Mouse (Mus musculus): ENCODE measurements around the gene Dolpp1. TPM values are rescaled to one million over a fixed set of nuclear protein-coding genes. Genes with fewer than 3 reads are reported as not detected.

Gene Dolpp1
- polyA plus RNA-seq (2012; rRNA removed) = 31.9 and 49.0 TPM in 2 replicates

GRCm38 (mm10) chr2:30392114-30392576 is at the start of gene Dolpp1:
Gene Dolpp1 (plus strand): TSS chr2:30392254.

DNA sequence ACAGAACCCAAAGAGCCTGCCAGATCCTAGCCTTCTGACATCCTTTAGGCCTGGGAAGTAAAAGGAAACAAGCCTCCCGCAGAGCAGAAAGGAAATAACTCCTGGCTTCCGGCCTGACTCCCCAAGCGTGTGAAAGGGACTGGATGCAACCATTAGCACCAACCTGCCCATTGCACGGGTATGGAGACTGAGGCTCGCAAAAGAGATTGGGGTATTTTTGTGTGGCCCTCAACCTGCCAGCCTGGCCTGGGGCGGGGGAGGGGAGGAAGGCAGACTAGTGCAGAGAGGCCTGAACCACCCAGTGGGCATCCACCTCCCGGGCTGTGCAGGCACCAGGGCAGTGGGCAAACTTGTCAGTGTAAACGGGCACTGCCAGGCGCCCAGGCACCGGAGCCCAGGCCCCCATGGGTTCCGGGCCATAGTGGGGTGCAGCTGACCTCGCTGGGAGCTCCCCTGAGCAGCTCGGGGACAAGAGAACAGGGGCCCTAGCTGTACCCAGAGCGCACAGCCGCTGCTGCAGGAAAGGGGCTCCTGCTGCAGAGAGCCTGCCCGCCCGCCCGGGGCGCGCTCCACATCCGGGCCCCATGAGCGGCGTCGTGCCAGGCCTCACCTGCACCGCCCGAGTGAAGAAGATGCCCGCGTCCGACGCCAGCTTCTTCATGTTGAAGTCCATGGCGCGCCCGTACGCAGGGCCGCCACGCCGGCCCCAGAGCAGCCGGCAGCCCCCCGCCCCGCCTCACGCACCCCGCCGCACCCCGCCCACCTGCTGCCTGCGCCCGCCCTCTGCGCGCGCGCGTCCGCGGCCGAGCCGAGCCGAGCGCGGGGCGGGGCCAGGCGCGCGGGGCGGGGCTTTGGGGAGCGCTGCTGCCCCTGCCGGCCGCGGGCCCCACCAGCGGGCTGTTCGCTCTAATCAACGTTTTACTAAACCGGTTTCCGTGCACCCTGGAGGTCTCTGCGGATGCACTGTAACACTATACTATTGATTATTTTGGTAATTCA is 33.2 kb upstream of the Dolpp1 start, which contains the start of gene Sh3glb2:
Gene Sh3glb2, minus strand, starts transcription at position 805 of the 999 bp plus-strand sequence.

DNA sequence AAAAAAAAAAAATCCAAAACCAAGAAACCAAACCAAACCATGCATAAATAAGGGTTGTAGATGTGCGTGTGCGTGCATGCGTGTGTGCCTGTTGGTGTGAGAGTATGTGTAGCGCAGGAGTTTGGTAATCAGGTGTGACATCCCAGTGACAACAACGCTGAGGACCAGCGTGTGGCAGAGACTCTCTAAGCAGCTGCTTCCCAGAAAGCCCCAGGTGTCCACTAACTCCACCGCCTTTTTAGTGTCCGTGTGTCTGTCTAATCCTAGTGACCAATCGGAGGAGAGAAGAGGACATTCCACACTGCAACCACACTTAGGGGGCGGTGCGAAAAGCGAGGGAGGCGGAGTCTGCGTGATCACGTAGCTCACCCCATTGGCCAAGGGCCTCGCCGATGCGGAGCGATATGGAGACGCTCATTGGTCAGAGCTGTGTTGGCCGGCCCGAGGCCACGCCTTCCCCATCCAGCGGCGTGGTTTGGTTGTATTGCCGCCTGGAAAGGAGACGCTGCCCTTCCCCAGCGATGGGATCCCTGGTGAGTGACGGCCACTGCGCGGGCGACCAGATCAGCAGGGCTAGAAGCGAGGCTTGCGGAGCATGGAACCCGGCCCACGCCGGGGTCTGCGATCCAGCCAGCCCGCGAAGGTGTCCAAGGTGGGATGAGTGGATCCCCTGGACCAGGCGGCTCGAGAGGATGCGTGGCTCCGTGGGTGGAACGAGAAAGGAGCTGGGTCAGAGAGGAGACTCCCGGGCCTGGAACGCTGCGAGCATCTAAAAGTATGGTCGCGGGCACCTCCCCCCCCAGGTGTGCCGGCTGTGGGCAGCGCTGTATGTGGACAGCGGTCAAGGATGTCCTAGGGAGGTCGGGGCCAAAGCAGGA is 28.0 kb upstream of the Dolpp1 start, which contains the start of gene Miga2:
Gene Miga2, plus strand, starts transcription at position 461 of the 878 bp plus-strand sequence.

GRCm38 (mm10) chr2:30415157-30415935 is 23.3 kb downstream of the Dolpp1 start, which contains the start of gene Crat:
Gene Crat (minus strand): TSS chr2:30415813.

DNA sequence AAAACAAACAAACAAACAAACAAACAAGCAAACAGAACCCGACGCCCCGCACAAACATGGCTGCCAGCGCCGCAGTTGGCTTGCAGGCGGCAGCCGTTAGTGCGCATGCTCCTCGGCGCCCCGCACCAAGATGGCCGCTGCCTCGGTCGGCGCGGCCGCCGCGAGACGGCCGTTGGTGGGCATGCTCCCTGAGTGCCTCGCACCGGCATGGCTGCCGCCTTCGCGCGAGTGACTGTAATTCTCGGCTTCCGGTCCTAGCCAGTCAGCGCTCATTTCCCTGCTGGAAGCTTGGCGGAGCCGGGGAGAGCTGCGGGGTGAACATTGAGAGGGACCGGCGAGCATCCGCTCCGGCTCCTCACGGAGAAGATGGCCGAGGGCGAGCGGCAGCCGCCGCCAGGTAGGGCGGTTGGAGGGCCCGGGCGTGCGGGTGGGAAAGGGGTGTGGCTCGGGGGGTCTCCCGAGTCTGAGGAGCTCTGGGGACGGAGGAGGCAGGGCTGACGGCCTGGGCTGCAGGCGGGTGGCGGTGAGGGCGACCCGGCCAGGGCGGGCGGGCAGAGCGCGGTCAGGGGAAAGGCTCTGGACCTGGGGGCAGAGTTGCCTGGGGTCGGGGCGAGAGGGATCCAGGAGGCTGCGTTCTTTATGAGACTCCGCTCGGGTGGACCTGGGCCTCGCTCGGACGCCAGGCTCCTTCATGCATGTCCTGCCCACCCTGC is 24.0 kb downstream of the Dolpp1 start, which contains the start of gene Ptpa:
Gene Ptpa, plus strand, starts transcription at position 104 of the 713 bp plus-strand sequence.

Other genes with a start within 250 kb of the Dolpp1 start
- 10.5 and 11.2 TPM in 2 replicates for gene Endog, start 220.8 kb upstream of the Dolpp1 start, polyA plus RNA-seq (2012; rRNA removed)
- 59.2 and 60.5 TPM in 2 replicates for gene Spout1, start 213.8 kb upstream of the Dolpp1 start, polyA plus RNA-seq (2012; rRNA removed)
- gene Kyat1, start 186.4 kb upstream of the Dolpp1 start, polyA plus RNA-seq (2012; rRNA removed) = 14.1 and 17.2 TPM in 2 replicates
- gene Lrrc8a, start 154.5 kb upstream of the Dolpp1 start, polyA plus RNA-seq (2012; rRNA removed) = 17.0 and 25.4 TPM in 2 replicates
- 4.9 and 10.7 TPM in 2 replicates for gene Gm28035, start 151.7 kb upstream of the Dolpp1 start, polyA plus RNA-seq (2012; rRNA removed)
- gene Phyhd1, start 126.1 kb upstream of the Dolpp1 start, polyA plus RNA-seq (2012; rRNA removed) = 7.4 and 9.1 TPM in 2 replicates
- not detected in 2 replicates for gene Gm28038, start 111.2 kb upstream of the Dolpp1 start, polyA plus RNA-seq (2012; rRNA removed)
- 8.1 and 10.7 TPM in 2 replicates for gene Dolk, start 105.9 kb upstream of the Dolpp1 start, polyA plus RNA-seq (2012; rRNA removed)
- 37.5 and 56.2 TPM in 2 replicates for gene Nup188, start 105.9 kb upstream of the Dolpp1 start, polyA plus RNA-seq (2012; rRNA removed)
- gene Sh3glb2, start 32.9 kb upstream of the Dolpp1 start, polyA plus RNA-seq (2012; rRNA removed) = 98.2 and 111 TPM in 2 replicates
- gene Miga2, start 28.0 kb upstream of the Dolpp1 start, polyA plus RNA-seq (2012; rRNA removed) = 30.4 and 37.9 TPM in 2 replicates
- gene Crat, start 23.6 kb downstream of the Dolpp1 start, polyA plus RNA-seq (2012; rRNA removed) = 10.8 and 19.5 TPM in 2 replicates
- 117 and 122 TPM in 2 replicates for gene Ptpa, start 23.8 kb downstream of the Dolpp1 start, polyA plus RNA-seq (2012; rRNA removed)
- 17.8 and 26.3 TPM in 2 replicates for gene Ier5l, start 82.0 kb downstream of the Dolpp1 start, polyA plus RNA-seq (2012; rRNA removed)
- 0.20 and 0.73 TPM in 2 replicates for gene Cstad, start 202.8 kb downstream of the Dolpp1 start, polyA plus RNA-seq (2012; rRNA removed)